In the genomic region with DNA sequence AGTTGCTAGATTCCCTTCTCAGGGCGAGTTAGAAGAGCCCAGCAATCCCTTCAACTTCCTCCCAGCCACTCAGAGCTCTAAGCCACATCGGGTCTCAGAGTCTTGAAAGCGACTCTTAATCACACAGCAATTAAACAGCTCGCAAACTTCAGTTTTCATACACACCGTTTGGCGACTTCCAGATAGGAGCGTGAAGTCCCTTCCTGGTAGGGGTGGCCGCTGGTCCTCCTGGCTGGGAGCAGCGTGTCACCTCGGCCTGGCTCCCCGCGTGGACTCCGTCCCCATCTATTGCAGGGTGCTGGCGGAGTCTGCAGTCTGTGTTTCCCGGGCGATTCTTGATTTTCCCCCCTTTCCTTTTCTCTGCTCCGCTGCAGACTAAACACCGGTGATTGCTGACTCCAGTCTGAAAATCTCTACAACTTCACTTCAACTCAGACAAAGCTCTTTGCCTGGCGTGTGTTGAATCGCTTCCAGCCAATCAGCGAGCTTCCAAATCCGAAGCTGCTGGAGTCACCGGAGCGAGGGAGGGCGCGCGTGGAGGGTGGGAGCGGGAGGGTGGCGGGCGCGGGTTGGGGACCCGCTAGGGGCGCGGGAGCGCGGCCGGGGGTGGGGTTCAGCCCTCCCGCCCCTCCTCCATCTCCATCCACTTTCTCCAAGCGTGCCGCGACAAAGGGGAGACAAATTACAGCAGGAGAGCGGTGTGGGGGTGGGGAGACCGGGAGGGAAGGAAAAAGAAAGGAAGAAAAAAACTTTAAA, we compare ENCODE assay signal across 8 mouse cellular contexts. TPM values are rescaled to one million over a fixed set of nuclear protein-coding genes. Genes with fewer than 3 reads are reported as not detected.
DNase-seq lines count a peak whose midpoint lies in the region; ATAC-seq lines count a peak whose summit lies in the region.

A gene (minus strand): TSS at position 456 of the 756 bp plus-strand sequence.

- H3K4me3 ChIP-seq in embryonic facial prominence, embryonic 13.5 days: peak within 1 kb of the TSS; percentile 80
- H3K4me3 ChIP-seq in liver, embryonic 12.5 days: peak within 1 kb of the TSS; percentile 49
- H3K4me3 ChIP-seq in neural tube, embryonic 14.5 days (ENCODE audit: low read depth, low read length): peak within 1 kb of the TSS; percentile 61

- H3K36me3 ChIP-seq in embryonic facial prominence, embryonic 13.5 days: peaks cover 31% of the 10 kb centered on the region
- H3K36me3 ChIP-seq in liver, embryonic 12.5 days: no peaks in the 10 kb centered on the region
- H3K36me3 ChIP-seq in neural tube, embryonic 14.5 days (ENCODE audit: control insufficient read depth, insufficient read depth, low read length): no peaks in the 10 kb centered on the region

- H3K9me3 ChIP-seq in embryonic facial prominence, embryonic 13.5 days: no peaks in the 10 kb centered on the region
- H3K9me3 ChIP-seq in liver, embryonic 12.5 days (replicated peaks): no peaks in the 10 kb centered on the region
- no peaks in the 10 kb centered on the region for H3K9me3 ChIP-seq in neural tube, embryonic 14.5 days (ENCODE audit: control insufficient read depth, low read length)

- peak within 1 kb of the TSS; percentile 100 for H3K27ac ChIP-seq in embryonic facial prominence, embryonic 13.5 days
- peak within 1 kb of the TSS; percentile 58 for H3K27ac ChIP-seq in liver, embryonic 12.5 days
- H3K27ac ChIP-seq in neural tube, embryonic 14.5 days (ENCODE audit: low read depth, low read length): peak within 1 kb of the TSS; percentile 81

- no peaks in the 10 kb centered on the region for H3K27me3 ChIP-seq in embryonic facial prominence, embryonic 13.5 days
- H3K27me3 ChIP-seq in liver, embryonic 12.5 days (replicated peaks): peaks cover 26% of the 10 kb centered on the region
- H3K27me3 ChIP-seq in neural tube, embryonic 14.5 days (ENCODE audit: control insufficient read depth, insufficient read depth, low read length): no peaks in the 10 kb centered on the region

- H3K9ac ChIP-seq in embryonic facial prominence, embryonic 13.5 days: peak within 1 kb of the TSS; percentile 96
- H3K9ac ChIP-seq in liver, embryonic 12.5 days: peak within 1 kb of the TSS; percentile 7; the same call in 1 of the 2 replicates
- peak within 1 kb of the TSS; percentile 68 for H3K9ac ChIP-seq in neural tube, embryonic 14.5 days (replicated peaks; ENCODE audit: low read depth, low read length)

- H3K4me2 ChIP-seq in embryonic facial prominence, embryonic 13.5 days: peak within 1 kb of the TSS; percentile 71
- H3K4me2 ChIP-seq in liver, embryonic 12.5 days: peak within 1 kb of the TSS; percentile 67
- peak within 1 kb of the TSS; percentile 84 for H3K4me2 ChIP-seq in neural tube, embryonic 14.5 days (ENCODE audit: low read depth, low read length)

- peaks cover 3% of the 10 kb centered on the region for H3K4me1 ChIP-seq in embryonic facial prominence, embryonic 13.5 days
- H3K4me1 ChIP-seq in liver, embryonic 12.5 days: no peaks in the 10 kb centered on the region
- H3K4me1 ChIP-seq in neural tube, embryonic 14.5 days (ENCODE audit: control insufficient read depth, insufficient read depth, low read length): peaks cover 3% of the 10 kb centered on the region; the same call in 1 of the 2 replicates

- peak; percentile 92 for ATAC-seq in embryonic facial prominence, embryonic 13.5 days (ENCODE audit: insufficient number of reproducible peaks, insufficient read depth, low FRiP score, low TSS enrichment, low read depth)
- ATAC-seq in liver, embryonic 12.5 days: peak; percentile 35; the same call in 1 of the 2 replicates
- ATAC-seq in neural tube, embryonic 14.5 days (ENCODE audit: low read depth): peak; percentile 90

- WGBS in embryonic facial prominence, embryonic 13.5 days: under 1% methylated on average over 43 of the region's 43 CpGs
- WGBS in liver, embryonic 12.5 days (ENCODE audit: insufficient replicate concordance): under 1% methylated on average over 43 of the region's 43 CpGs
- under 1% methylated on average over 43 of the region's 43 CpGs for WGBS in neural tube, embryonic 14.5 days

- peak; percentile 17 to 45 for DNase-seq in layer of hippocampus, adult 18-20 months (ENCODE audit: low spot score in 2 of 2)
- no peak for DNase-seq in layer of hippocampus, adult 8-10 months (ENCODE audit: low spot score in 2 of 2)
- peak; percentile 78 to 82 for DNase-seq in heart, adult 9 months (ENCODE audit: low spot score in 2 of 2)
- DNase-seq in kidney, adult 9 months: peak; percentile 57
- peak; percentile 68 to 78 for DNase-seq in urinary bladder, postnatal 36 days (ENCODE audit: low spot score in 2 of 2)

RNA-seq across cellular contexts. Expression of the gene that starts here (rescaled TPM):
- total RNA-seq in layer of hippocampus, adult 18-20 months (2021): 1 to 10 TPM; 1.9 to 2.9 TPM
- total RNA-seq in layer of hippocampus, adult 8-10 months (2022): 1 to 10 TPM; 2.0 to 3.9 (median 3.0) TPM
- 143 and 150 TPM in 2 replicates for polyA plus RNA-seq in embryonic facial prominence, embryonic 13.5 days (2015; fragmentation: Nextera tagmentation; extraction: Ambion mirVana)
- 6.6 and 7.8 TPM in 2 replicates for polyA plus RNA-seq in liver, embryonic 12.5 days (2016; fragmentation: Nextera tagmentation; extraction: Ambion mirVana)
- polyA plus RNA-seq in neural tube, embryonic 14.5 days (2014; fragmentation: Nextera tagmentation; extraction: Ambion mirVana): 23.3 and 34.2 TPM in 2 replicates

Comparison
In these comparisons a context has a peak if more than half of its experiments do, and no peak if none do; other contexts are left out.
1. DNase-seq: peak in layer of hippocampus, adult 18-20 months (2 of 2), heart, adult 9 months (2 of 2), kidney, adult 9 months (single experiment) and urinary bladder, postnatal 36 days (2 of 2); none in layer of hippocampus, adult 8-10 months (0 of 2).
2. ATAC-seq: peak in every context shown above with its lines; median percentile 92 in embryonic facial prominence, embryonic 13.5 days; 90 in neural tube, embryonic 14.5 days; 35 in liver, embryonic 12.5 days.
3. H3K9ac ChIP-seq: peak in every context shown above with its lines; median percentile 96 in embryonic facial prominence, embryonic 13.5 days; 68 in neural tube, embryonic 14.5 days; 7 in liver, embryonic 12.5 days.
4. Peak in every context shown above with its lines, with median percentiles within 50 percentile points of each other: H3K27ac ChIP-seq, H3K4me2 ChIP-seq and H3K4me3 ChIP-seq.